Mouse (Mus musculus): ENCODE results near the gene Tdrd6. TPM values are rescaled to one million over a fixed set of nuclear protein-coding genes. Genes with fewer than 3 reads are reported as not detected.
A peak's percentile ranks its signal among the peaks of the same experiment; 100 is the strongest.

Tdrd6 gene
- polyA plus RNA-seq (2014; fragmentation: Nextera tagmentation; extraction: Ambion mirVana): 0.04 and 0.21 TPM in 2 replicates

DNA sequence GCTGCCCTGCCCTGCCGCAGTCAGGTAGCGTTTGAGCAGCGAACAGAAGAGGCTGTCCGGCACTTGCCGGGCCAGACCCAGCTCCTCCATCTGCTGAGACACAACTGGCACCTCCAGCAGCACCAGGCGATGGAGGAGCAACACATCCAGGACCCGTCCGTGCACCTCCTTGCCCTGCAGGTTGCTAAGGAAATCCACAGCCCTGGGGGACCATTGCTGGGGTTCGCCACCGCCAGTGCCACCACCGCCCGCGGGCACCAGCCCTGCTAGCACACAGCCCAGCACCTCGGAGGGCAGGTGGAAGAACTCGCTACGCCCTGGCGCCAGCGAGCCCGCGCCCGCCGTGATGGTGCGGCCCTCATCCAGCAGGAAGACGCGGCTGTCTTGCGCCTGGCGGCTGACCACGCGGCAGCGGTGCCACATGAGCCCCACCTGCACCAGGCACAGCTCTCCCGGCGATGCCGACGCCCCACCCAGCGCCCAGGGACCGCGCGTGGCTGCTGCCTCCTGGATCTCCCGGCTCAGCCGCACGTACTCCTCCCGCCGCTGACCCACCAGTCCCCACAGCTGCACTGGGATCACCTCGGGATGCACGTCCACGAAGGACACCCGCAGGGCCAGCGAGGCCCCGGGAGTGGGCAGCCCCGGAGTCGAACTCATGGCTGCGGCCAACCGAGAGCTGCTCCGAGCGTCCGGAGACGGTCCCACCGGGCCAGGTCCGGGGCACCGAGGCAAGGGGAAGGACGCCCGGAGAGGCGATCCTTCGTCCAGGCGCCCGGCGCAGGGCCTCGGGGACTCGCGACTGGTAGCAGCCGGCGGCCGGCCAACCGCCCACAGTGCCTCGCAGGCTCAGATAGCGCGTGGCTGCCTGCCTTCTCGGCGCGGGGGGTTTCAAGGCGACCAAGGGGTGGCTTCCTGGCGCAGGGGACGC, at the start of gene Tdrd6:
Tdrd6 (minus strand) TSS at position 804 of the 931 bp plus-strand sequence.
- H3K4me2 ChIP-seq (ENCODE audit: low read depth): peak within 1 kb of the TSS; percentile 71
- DNase-seq (ENCODE audit: low spot score) (peak; percentile 43), ATAC-seq (ENCODE audit: insufficient read depth, low FRiP score, low TSS enrichment) (peak; percentile 58)
- whole genome bisulfite sequencing: 3% methylated on average over 81 of the region's 83 CpGs
- peaks cover 31% of the 10 kb centered on the region for H3K27me3 ChIP-seq (ENCODE audit: control insufficient read depth, insufficient read depth, low read length)
- H3K9ac ChIP-seq (ENCODE audit: low read length): peak within 1 kb of the TSS; percentile 42; the same call in 1 of the 2 replicates
- no peaks in the 10 kb centered on the region for H3K36me3 ChIP-seq (ENCODE audit: control insufficient read depth, insufficient read depth, low read length)
- peak within 1 kb of the TSS; percentile 38 for H3K4me3 ChIP-seq (ENCODE audit: low read depth, low read length)
- H3K27ac ChIP-seq (ENCODE audit: low read depth, low read length): no peak within 1 kb of the TSS
- no peaks in the 10 kb centered on the region for H3K9me3 ChIP-seq (ENCODE audit: control insufficient read depth, low read length)
- H3K4me1 ChIP-seq (ENCODE audit: control insufficient read depth, insufficient read depth, low read length): peaks cover 9% of the 10 kb centered on the region

- WGBS: 67% methylated on average over 1 of the region's 1 CpGs
- H3K4me3 ChIP-seq (ENCODE audit: low read depth, low read length): no peak overlapping the region
- no peak overlapping the region for H3K27ac ChIP-seq (ENCODE audit: low read depth, low read length)
- no peaks in the 10 kb centered on the region for H3K27me3 ChIP-seq (ENCODE audit: control insufficient read depth, insufficient read depth, low read length)
- ATAC-seq (ENCODE audit: insufficient read depth, low FRiP score, low TSS enrichment) (no peak), DNase-seq (ENCODE audit: low spot score) (no peak)
- no peak overlapping the region for H3K9ac ChIP-seq (ENCODE audit: low read length)
- no peaks in the 10 kb centered on the region for H3K4me1 ChIP-seq (ENCODE audit: control insufficient read depth, insufficient read depth, low read length)
- H3K9me3 ChIP-seq (ENCODE audit: control insufficient read depth, low read length): no peaks in the 10 kb centered on the region
- H3K4me2 ChIP-seq (ENCODE audit: low read depth): no peak overlapping the region
- H3K36me3 ChIP-seq (ENCODE audit: control insufficient read depth, insufficient read depth, low read length): no peaks in the 10 kb centered on the region
These were observed 47.2 kb upstream of the Tdrd6 start for GRCm38 (mm10) chr17:43677317-43677716.

DNA sequence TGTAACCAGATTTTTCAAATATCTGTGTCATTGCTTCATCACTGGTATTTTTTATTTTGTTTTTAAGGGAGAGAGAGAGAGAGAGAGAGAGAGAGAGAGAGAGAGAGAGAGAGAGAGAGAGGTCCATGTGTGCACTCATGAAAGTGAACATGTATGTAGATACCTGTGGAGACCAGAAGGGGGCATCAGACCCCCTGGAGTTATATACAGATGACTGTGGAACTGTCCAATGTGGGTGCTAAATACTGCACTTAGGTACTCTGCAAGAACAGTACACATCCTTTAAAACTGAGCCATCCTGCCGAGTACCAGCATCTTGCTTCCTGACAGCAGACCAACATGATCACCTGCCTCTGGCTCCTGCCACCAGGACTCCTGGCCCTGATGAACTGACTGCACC, 46.1 kb upstream of the Tdrd6 start:
- no peak overlapping the region for H3K9ac ChIP-seq (ENCODE audit: low read length)
- ATAC-seq (ENCODE audit: insufficient read depth, low FRiP score, low TSS enrichment): no peak
- no peaks in the 10 kb centered on the region for H3K27me3 ChIP-seq (ENCODE audit: control insufficient read depth, insufficient read depth, low read length)
- no peak overlapping the region for H3K4me2 ChIP-seq (ENCODE audit: low read depth)
- no peak for DNase-seq (ENCODE audit: low spot score)
- WGBS: 95% methylated on average over 1 of the region's 1 CpGs
- H3K4me3 ChIP-seq (ENCODE audit: low read depth, low read length): no peak overlapping the region
- H3K36me3 ChIP-seq (ENCODE audit: control insufficient read depth, insufficient read depth, low read length): no peaks in the 10 kb centered on the region
- H3K9me3 ChIP-seq (ENCODE audit: control insufficient read depth, low read length): no peaks in the 10 kb centered on the region
- H3K4me1 ChIP-seq (ENCODE audit: control insufficient read depth, insufficient read depth, low read length): no peaks in the 10 kb centered on the region
- no peak overlapping the region for H3K27ac ChIP-seq (ENCODE audit: low read depth, low read length)

GRCm38 (mm10) chr17:43675228-43675627, 45.1 kb upstream of the Tdrd6 start:
- no peak for ATAC-seq (ENCODE audit: insufficient read depth, low FRiP score, low TSS enrichment)
- Histone ChIP-seq H3K9ac (ENCODE audit: low read length) (no peak overlapping the region), H3K4me1 (ENCODE audit: control insufficient read depth, insufficient read depth, low read length) (no peaks in the 10 kb centered on the region), H3K27me3 (ENCODE audit: control insufficient read depth, insufficient read depth, low read length) (no peaks in the 10 kb centered on the region), H3K36me3 (ENCODE audit: control insufficient read depth, insufficient read depth, low read length) (no peaks in the 10 kb centered on the region), H3K27ac (ENCODE audit: low read depth, low read length) (no peak overlapping the region), H3K4me2 (ENCODE audit: low read depth) (no peak overlapping the region), H3K9me3 (ENCODE audit: control insufficient read depth, low read length) (no peaks in the 10 kb centered on the region), H3K4me3 (ENCODE audit: low read depth, low read length) (no peak overlapping the region)
- WGBS: 100% methylated on average over 1 of the region's 1 CpGs
- no peak for DNase-seq (ENCODE audit: low spot score)

GRCm38 (mm10) chr17:43671907-43672306, 41.8 kb upstream of the Tdrd6 start:
- H3K4me2 ChIP-seq (ENCODE audit: low read depth): no peak overlapping the region
- 95% methylated on average over 4 of the region's 4 CpGs for WGBS
- no peak overlapping the region for H3K27ac ChIP-seq (ENCODE audit: low read depth, low read length)
- H3K36me3 ChIP-seq (ENCODE audit: control insufficient read depth, insufficient read depth, low read length): no peaks in the 10 kb centered on the region
- no peaks in the 10 kb centered on the region for H3K4me1 ChIP-seq (ENCODE audit: control insufficient read depth, insufficient read depth, low read length)
- H3K27me3 ChIP-seq (ENCODE audit: control insufficient read depth, insufficient read depth, low read length): no peaks in the 10 kb centered on the region
- no peak overlapping the region for H3K4me3 ChIP-seq (ENCODE audit: low read depth, low read length)
- no peak overlapping the region for H3K9ac ChIP-seq (ENCODE audit: low read length)
- ATAC-seq (ENCODE audit: insufficient read depth, low FRiP score, low TSS enrichment) (no peak), DNase-seq (ENCODE audit: low spot score) (no peak)
- H3K9me3 ChIP-seq (ENCODE audit: control insufficient read depth, low read length): no peaks in the 10 kb centered on the region

DNA sequence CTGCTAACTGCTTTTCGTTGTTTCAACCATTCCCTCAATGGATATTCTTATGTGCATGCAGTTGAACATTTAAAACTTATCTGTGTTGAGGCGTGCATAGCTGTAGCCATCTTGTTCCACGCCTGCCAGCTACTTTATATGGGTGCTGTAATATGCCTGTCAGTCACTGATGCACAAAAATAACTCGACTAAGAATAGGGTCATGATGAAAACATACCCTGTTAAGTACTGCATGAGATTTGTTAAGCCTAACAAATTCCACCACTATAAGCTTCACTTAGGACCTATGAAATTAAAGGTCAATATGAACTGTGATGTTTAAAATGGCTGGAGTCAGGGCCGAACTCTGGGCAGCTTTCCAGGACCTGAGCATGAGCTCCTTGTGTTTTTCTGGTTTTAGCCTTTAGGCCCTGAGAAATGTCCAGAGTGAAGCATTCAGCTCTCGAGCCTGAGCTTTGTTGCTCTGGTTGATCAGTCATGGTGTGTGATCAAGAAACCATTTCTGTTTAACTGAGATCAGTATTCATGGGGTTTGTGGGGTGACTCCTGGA, 39.1 kb upstream of the Tdrd6 start:
- H3K4me2 ChIP-seq (ENCODE audit: low read depth): no peak overlapping the region
- no peaks in the 10 kb centered on the region for H3K36me3 ChIP-seq (ENCODE audit: control insufficient read depth, insufficient read depth, low read length)
- no peaks in the 10 kb centered on the region for H3K9me3 ChIP-seq (ENCODE audit: control insufficient read depth, low read length)
- no peak for DNase-seq (ENCODE audit: low spot score)
- H3K9ac ChIP-seq (ENCODE audit: low read length): no peak overlapping the region
- H3K4me1 ChIP-seq (ENCODE audit: control insufficient read depth, insufficient read depth, low read length): peaks cover 4% of the 10 kb centered on the region; the same call in 1 of the 2 replicates
- no peaks in the 10 kb centered on the region for H3K27me3 ChIP-seq (ENCODE audit: control insufficient read depth, insufficient read depth, low read length)
- H3K4me3 ChIP-seq (ENCODE audit: low read depth, low read length): no peak overlapping the region
- ATAC-seq (ENCODE audit: insufficient read depth, low FRiP score, low TSS enrichment): no peak
- no peak overlapping the region for H3K27ac ChIP-seq (ENCODE audit: low read depth, low read length)
- WGBS: 82% methylated on average over 6 of the region's 6 CpGs

DNA sequence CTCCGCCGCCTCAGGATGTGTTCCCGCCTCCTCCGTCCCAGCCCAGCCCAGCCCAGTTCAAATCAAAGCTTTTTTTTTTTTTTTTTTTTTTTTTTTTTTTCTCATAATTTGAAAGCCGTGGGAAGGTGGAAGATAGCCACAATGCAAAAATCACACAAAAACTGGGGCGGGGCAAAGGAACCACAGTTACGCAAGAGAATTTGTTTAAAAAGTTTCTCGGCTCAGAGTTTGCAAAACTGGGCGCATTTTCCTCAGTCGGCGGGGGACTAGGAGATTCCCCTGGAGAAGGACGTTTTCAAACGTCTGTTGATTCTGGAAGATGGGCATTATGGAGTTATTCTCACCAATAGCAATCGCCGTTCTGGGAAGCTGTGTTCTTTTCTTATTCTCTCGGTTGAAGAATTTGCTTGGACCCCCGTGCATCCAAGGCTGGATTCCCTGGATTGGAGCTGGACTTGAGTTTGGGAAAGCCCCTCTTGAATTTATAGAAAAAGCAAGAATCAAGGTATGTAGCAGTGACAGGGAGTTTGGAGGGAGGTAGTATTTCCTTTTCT, 37.3 kb upstream of the Tdrd6 start, which contains the start of gene Cyp39a1:
Cyp39a1 (plus strand) TSS at position 136 of the 554 bp plus-strand sequence.
- under 1% methylated on average over 17 of the region's 17 CpGs for WGBS
- 0 out of 2 replicates have a peak, but pooled peaks have one; percentile 0 for ATAC-seq (ENCODE audit: insufficient read depth, low FRiP score, low TSS enrichment)
- H3K9me3 ChIP-seq (ENCODE audit: control insufficient read depth, low read length): no peaks in the 10 kb centered on the region
- no peaks in the 10 kb centered on the region for H3K27me3 ChIP-seq (ENCODE audit: control insufficient read depth, insufficient read depth, low read length)
- H3K4me3 ChIP-seq (ENCODE audit: low read depth, low read length): peak within 1 kb of the TSS; percentile 66
- H3K36me3 ChIP-seq (ENCODE audit: control insufficient read depth, insufficient read depth, low read length): no peaks in the 10 kb centered on the region
- peak within 1 kb of the TSS; percentile 65 for H3K4me2 ChIP-seq (ENCODE audit: low read depth)
- DNase-seq (ENCODE audit: low spot score): no peak
- peaks cover 4% of the 10 kb centered on the region; the same call in 1 of the 2 replicates for H3K4me1 ChIP-seq (ENCODE audit: control insufficient read depth, insufficient read depth, low read length)
- peak within 1 kb of the TSS; percentile 91 for H3K9ac ChIP-seq (ENCODE audit: low read length)
- no peak within 1 kb of the TSS; the same call in 1 of the 2 replicates for H3K27ac ChIP-seq (ENCODE audit: low read depth, low read length)

GRCm38 (mm10) chr17:43666576-43667289, 36.6 kb upstream of the Tdrd6 start, which contains the start of gene Slc25a27:
Gene Slc25a27, minus strand, starts transcription at chr17:43667214.
- Histone ChIP-seq H3K9me3 (ENCODE audit: control insufficient read depth, low read length) (no peaks in the 10 kb centered on the region), H3K36me3 (ENCODE audit: control insufficient read depth, insufficient read depth, low read length) (no peaks in the 10 kb centered on the region), H3K27me3 (ENCODE audit: control insufficient read depth, insufficient read depth, low read length) (no peaks in the 10 kb centered on the region), H3K4me3 (ENCODE audit: low read depth, low read length) (peak within 1 kb of the TSS; percentile 66), H3K4me2 (ENCODE audit: low read depth) (peak within 1 kb of the TSS; percentile 65), H3K27ac (ENCODE audit: low read depth, low read length) (no peak within 1 kb of the TSS; the same call in 1 of the 2 replicates), H3K4me1 (ENCODE audit: control insufficient read depth, insufficient read depth, low read length) (peaks cover 4% of the 10 kb centered on the region; the same call in 1 of the 2 replicates), H3K9ac (ENCODE audit: low read length) (peak within 1 kb of the TSS; percentile 91)
- ATAC-seq (ENCODE audit: insufficient read depth, low FRiP score, low TSS enrichment) (peak; percentile 96), DNase-seq (ENCODE audit: low spot score) (peak; percentile 88)
- under 1% methylated on average over 40 of the region's 41 CpGs for WGBS

Measured in neural tube, embryonic 11.5 days (tissue).